Mouse (Mus musculus) heart, postnatal 0 days (tissue): ENCODE results near the gene Rptor.

Experiments
- CTCF ChIP-seq: IDR thresholded peaks from 2 replicates; pipeline ENCODE4 v1.5.1; 2016; ENCODE audit warnings: antibody characterized with exemption, control low read depth, low read depth
- EP300 ChIP-seq: IDR thresholded peaks from 2 replicates; pipeline ENCODE4 v1.6.1; 2016; ENCODE audit warnings: antibody characterized with exemption, low read depth

GRCm38 (mm10) chr11:119758705-119759327 is 156.1 kb downstream of the Rptor start:
- no peak for TF ChIP-seq CTCF
- TF ChIP-seq EP300, result no peak
